Mouse (Mus musculus): ENCODE measurements around the gene Msh4.

Msh4 gene

DNA sequence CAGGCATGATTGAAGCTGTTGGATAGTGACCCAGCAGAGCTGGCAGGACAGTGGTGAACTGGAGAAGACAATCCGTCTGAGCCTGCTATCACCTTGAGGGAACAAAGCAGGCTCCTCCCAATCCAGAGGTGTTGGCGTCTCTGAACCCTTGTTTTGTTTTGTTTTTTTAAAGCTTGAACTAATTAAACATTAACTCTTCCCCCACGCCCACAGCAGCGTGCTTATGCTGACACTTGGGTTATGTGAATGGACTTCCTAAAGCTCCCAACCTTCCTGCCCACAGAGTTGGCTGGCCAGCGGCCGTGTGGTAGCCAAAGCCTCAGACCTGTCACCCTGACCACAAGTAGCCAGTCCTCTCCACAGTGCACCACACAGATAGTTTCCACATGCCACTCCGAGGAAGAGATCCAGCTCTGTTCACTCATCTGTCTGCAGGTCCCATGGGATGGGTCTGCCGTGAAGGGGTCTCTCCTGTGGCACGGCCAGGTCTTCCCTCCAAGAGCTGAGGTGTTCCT lies 88.5 kb downstream of the Msh4 start:
- in situ Hi-C loops (cut with MboI, MseI), result no loop called here

DNA sequence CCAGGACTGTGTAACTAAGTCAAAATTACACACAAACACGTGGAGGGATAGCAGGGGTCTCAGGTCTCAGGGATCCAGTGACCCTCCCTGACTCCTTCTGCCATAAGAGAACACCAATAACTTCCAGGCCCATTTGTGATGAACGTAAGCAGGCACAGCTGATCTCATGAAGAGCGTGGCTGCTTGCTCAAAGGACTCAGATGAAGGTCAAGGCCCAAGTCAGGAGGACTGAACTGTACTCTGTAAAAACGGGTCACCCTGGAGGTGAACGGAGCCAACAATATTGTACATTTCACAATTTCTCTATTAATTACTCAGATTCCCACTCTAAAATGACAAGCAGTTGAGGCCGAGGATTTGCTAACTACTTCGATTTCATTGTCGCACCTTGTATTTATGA lies 91.9 kb downstream of the Msh4 start:
- in situ Hi-C loops (cut with MboI, MseI), result no loop called here

DNA sequence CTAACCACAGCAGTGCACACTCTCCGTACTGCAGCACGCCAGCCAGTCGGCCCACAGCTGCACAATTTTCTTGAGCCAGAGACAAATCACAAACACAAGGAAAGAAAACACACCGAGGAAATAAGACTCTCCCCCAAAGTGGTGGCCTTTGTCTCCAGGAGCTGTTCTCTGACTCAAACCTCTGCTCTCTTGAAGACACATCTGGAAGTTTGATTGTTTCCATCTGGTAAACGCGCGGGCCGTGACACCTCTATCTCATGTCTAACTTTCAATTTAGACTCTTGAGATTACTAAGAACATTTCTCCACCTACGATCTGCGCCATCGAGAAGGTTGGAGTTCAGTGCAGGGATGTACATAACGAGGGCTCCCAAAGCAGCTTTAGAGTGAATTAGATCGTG lies 97.5 kb downstream of the Msh4 start:
- in situ Hi-C loops (cut with MboI, MseI), result no loop called here

DNA sequence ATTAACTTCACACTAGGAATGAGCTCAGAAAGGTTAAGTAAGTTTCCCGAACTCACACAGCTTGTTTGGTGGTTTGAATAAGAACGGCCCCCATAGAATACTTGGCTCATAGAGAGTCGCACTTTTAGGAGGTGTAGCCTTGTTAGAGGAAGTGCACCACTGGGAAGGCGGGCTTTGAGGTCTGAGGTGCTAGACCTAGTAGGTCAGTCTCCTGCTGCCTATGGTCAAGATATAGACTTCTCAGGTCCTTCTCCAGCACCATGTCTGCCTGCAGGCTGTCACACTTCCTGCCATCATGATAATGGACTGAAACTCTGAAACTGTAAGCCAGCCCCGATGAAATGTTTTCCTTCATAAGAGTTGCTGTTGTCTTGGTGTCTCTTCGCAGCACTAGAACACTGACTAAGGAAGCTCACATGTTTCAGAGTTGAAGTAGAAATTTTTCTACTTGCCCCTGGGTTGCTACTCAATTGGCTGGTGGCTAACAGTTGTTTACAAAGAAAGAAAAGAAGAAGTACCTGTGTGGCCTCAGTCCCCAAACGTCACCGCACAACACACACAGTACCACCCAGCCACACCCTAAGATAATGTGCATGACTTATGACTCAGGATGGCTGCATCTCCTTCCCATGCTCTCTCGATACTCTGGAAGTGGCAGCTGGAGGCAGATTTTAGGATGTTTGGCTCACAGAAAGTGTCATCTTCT lies 98.3 kb downstream of the Msh4 start:
- in situ Hi-C loops (cut with MboI, MseI), result no loop called here
